Mouse (Mus musculus) kidney, postnatal 25 days (tissue): Measurements from ENCODE around the gene Pik3cd.

Experiments
- DNase-seq, 2 experiments: peaks; one replicate each; pipeline ENCODE4 v3.0.0; 2021; ENCODE audit warnings: mixed read lengths in 2 of 2

The Pik3cd gene

GRCm38 (mm10) chr4:149607591-149608308 is 94.6 kb downstream of the Pik3cd start:
- no peak for DNase-seq

GRCm38 (mm10) chr4:149606766-149607358 is 95.5 kb downstream of the Pik3cd start:
- DNase-seq, result no peak

DNA sequence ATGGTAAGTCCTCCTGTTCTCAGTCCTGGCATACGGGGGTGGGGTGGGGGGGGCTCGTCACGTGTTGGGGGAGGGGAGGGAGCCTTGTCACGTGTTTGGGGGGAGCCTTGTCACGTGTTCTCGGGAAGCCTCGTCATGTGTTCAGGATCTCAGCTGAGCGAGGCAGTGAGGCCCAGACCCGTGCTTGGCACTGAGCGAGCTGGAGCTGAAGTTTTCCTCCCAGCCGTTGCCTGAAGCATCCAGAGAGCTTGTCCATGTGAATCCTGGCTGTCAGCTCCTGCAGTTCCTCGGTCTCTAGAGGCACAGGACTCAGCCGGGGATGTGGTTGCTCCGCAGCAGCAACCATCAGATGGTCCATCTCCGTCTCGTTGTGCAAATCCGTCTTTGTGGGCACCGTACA is 96.3 kb downstream of the Pik3cd start:
- no peak for DNase-seq

DNA sequence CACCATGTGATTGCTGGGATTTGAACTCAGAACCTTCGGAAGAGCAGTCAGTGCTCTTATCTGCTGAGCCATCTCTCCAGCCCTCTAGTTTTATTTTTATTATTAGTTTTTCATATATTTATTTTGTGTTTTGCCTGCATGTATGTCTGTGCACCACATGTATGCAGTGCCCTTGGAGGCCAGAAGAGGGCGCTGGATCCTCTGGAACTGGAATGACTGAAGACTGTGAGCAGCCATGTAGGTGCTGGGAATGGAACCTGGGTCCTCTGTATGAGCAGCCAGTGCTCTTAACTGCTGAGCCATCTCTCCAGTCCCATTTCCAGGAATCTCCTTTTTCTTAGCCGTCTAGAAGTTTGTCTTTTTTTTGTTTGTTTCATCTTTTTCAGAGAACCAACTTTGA is 97.9 kb downstream of the Pik3cd start:
- DNase-seq, result no peak

DNA sequence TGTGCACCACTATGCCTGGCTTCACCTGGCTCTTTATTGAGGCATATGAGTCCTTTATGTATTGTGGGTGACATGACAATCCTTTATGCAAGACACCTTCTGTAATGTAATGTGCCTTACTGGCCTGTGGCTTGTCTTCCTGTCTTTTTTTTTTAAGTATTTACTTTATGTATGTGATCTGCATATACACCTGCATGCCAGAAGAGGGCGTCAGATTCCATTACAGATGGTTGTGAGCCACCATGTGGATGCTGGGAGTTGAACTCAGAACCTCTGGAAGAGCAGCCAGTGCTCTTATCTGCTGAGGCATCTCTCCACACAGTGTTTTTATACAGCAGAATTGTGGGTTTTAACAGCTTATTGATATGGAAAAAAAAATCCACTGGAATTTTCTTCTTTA is 98.5 kb downstream of the Pik3cd start:
- DNase-seq, result no peak

DNA sequence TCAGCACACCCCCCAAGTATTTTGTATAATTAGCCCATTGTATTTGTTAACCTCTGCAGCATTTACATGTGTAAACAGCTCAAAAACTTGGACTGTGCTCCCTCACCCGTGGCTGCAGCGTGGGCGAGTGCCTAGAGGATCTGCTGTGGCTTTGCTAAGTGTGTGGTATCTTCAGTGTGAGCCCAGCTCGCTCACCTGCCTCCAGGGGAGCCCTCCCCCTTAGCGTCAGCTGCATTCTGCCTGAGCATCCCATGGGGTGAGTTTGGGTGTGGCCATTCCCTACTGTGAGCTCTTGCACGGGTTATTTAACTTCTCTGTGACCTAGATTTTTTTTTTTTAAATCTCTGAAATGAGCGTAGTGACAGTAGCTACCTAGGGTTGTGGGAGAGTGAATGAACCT is 100.1 kb downstream of the Pik3cd start:
- no peak for DNase-seq

GRCm38 (mm10) chr4:149601484-149601883 is 100.9 kb downstream of the Pik3cd start:
- peak in 1 of 2 experiments; percentile 20 for DNase-seq

DNA sequence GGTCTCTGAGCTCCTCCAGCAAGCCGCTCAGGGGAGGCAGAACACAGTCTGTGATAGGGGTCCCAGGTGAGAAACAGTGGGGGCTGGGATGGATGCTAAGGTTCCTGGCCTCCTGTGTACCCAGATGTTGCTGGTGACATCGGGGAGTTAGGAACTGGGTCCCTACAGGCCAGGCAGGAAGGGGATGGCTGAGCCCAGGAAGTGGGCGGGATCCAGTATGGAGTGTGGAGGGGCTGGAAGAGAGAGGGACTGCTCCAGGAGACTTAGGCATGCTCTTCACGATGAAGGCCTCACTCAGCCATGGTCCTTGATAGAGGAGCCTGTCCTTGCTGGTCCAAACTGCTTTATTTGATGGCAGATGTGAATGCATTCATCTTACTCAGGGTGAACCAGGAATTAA is 102.2 kb downstream of the Pik3cd start:
- no peak for DNase-seq

GRCm38 (mm10) chr4:149599549-149599948 is 102.8 kb downstream of the Pik3cd start:
- DNase-seq, result no peak
